Mouse (Mus musculus) liver, adult 2 months (tissue): ENCODE results near the gene Sapcd1. TPM values are rescaled to one million over a fixed set of nuclear protein-coding genes. Genes with fewer than 3 reads are reported as not detected.

Experiments
- DNase-seq: peaks from one replicate; pipeline ENCODE4 v3.0.0-alpha.2; 2011; ENCODE audit warnings: low read depth, low spot score; ENCODE audit errors: extremely low read depth
- H3K27ac ChIP-seq: fragments of 200-500 bp; replicated peaks from 2 replicates; pipeline ENCODE4 v1.5.1; 2012; ENCODE audit warnings: low read depth, mild to moderate bottlenecking, control low read depth, inconsistent platforms, low read length; ENCODE audit not compliant: insufficient read depth
- H3K27me3 ChIP-seq: fragments of 200-500 bp; 2 replicates; pipeline ENCODE4 v1.6.1; 2012; ENCODE audit warnings: mild to moderate bottlenecking, moderate library complexity, low read length, inconsistent platforms; ENCODE audit not compliant: control insufficient read depth, insufficient read depth
- H3K36me3 ChIP-seq: fragments of 200-500 bp; 2 replicates; pipeline ENCODE4 v1.6.1; 2012; ENCODE audit warnings: low read length, inconsistent platforms; ENCODE audit not compliant: control insufficient read depth, insufficient read depth
- H3K4me1 ChIP-seq: fragments of 200-500 bp; 2 replicates; pipeline ENCODE4 v1.6.1; 2011; ENCODE audit warnings: low read length; ENCODE audit not compliant: control insufficient read depth, insufficient read depth
- H3K4me3 ChIP-seq: fragments of 200-500 bp; 2 replicates; pipeline ENCODE4 v1.5.1; 2011; ENCODE audit warnings: low read depth, mild to moderate bottlenecking, control low read depth, low read length, moderate library complexity; ENCODE audit not compliant: insufficient read depth
- H3K79me2 ChIP-seq: fragments of 200-500 bp; 2 replicates; pipeline ENCODE4 v1.6.1; 2012; ENCODE audit warnings: inconsistent platforms, mild to moderate bottlenecking, low read length, moderate library complexity; ENCODE audit not compliant: control insufficient read depth, insufficient read depth
- H3K9ac ChIP-seq: fragments of 200-500 bp; 2 replicates; pipeline ENCODE4 v1.6.1; 2012; ENCODE audit warnings: low read depth, mild to moderate bottlenecking, control low read depth, inconsistent platforms, low read length
- CTCF ChIP-seq: fragments of 200-500 bp; IDR thresholded peaks from 2 replicates; pipeline ENCODE4 v1.5.1; 2011; ENCODE audit warnings: low read depth, low read length, control low read depth
- POLR2A ChIP-seq: fragments of 200-500 bp; IDR thresholded peaks from 2 replicates; pipeline ENCODE4 v1.6.1; 2011; ENCODE audit warnings: low read length, control low read depth; ENCODE audit not compliant: insufficient read depth; ENCODE audit errors: extremely low read depth
- WGBS: fragments of 180-500 bp; shearing (Covaris S2); methylation state at CpG from one replicate; pipeline ENCODE4 v1.1.7; 2018; 5-methylcytosine and 5-hydroxymethylcytosine counted together
- polyA plus RNA-seq: library from polyadenylated mRNA; depleted of rRNA; stranded (reverse); fragments of >200 nt; gene quantifications from 2 replicates; pipeline ENCODE4 v1.2.3, GENCODE M21; 2012
- total RNA-seq: library from RNA; depleted of rRNA; stranded (reverse); fragments of >200 nt; gene quantifications from 2 replicates; pipeline ENCODE4 v1.2.3, GENCODE M21; 2014

The Sapcd1 gene
- total and polyA plus RNA-seq, 2 experiments = 0.66 TPM; not detected in 1

DNA sequence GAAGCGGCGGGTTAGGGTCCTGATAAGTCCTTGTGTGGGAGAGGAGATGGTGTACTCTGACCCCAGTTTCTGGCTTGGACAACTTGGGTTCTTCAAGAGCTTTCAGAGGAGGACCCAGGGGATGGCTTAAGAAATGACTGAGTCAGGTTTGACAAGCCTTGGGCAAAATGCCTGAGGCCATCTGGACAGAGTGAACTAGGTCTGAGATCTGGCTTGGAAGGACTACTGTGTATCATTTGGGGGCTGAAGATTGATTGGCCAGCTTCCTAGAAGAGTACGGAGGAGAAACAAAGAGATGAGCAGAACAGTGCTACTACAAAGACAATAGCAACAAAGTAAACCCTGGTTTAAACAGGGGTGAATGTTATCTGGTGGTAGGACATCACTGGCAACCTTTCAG is 35.6 kb upstream of the Sapcd1 start:
- Histone ChIP-seq H3K4me1 (peaks cover 3% of the 10 kb centered on the region; the same call in 1 of the 2 replicates), H3K79me2 (no peaks in the 10 kb centered on the region), H3K36me3 (no peaks in the 10 kb centered on the region), H3K27me3 (peaks cover 2% of the 10 kb centered on the region; the same call in 1 of the 2 replicates), H3K9ac (no peak overlapping the region), H3K4me3 (no peak overlapping the region), H3K27ac (no peak overlapping the region)
- no peak for DNase-seq
- no peak for TF ChIP-seq POLR2A
- no peak for TF ChIP-seq CTCF
- 91% methylated on average over 3 of the region's 3 CpGs for WGBS

- Histone ChIP-seq H3K36me3 (peaks cover 2% of the 10 kb centered on the region; the same call in 1 of the 2 replicates), H3K27ac (no peak overlapping the region), H3K27me3 (peaks cover 2% of the 10 kb centered on the region; the same call in 1 of the 2 replicates), H3K4me3 (no peak overlapping the region), H3K79me2 (no peaks in the 10 kb centered on the region), H3K4me1 (peaks cover 3% of the 10 kb centered on the region; the same call in 1 of the 2 replicates), H3K9ac (no peak overlapping the region)
- no peak for TF ChIP-seq CTCF
- no peak for DNase-seq
- WGBS = 91% methylated on average over 8 of the region's 8 CpGs
Measured at GRCm38 (mm10) chr17:35061299-35061698, 33.5 kb upstream of the Sapcd1 start.

- Histone ChIP-seq H3K9ac (no peak overlapping the region), H3K4me3 (no peak overlapping the region)
- no peak for DNase-seq
Measured at GRCm38 (mm10) chr17:35060737-35061297, 33.0 kb upstream of the Sapcd1 start.

GRCm38 (mm10) chr17:35060071-35060470 is 32.3 kb upstream of the Sapcd1 start:
- H3K4me1 ChIP-seq = peaks cover 3% of the 10 kb centered on the region; the same call in 1 of the 2 replicates
- H3K27me3 ChIP-seq = no peaks in the 10 kb centered on the region; the same call in 1 of the 2 replicates
- no peak for DNase-seq
- WGBS = 35% methylated on average over 14 of the region's 14 CpGs
- peaks cover 5% of the 10 kb centered on the region; the same call in 1 of the 2 replicates for H3K36me3 ChIP-seq
- no peaks in the 10 kb centered on the region for H3K79me2 ChIP-seq
- no peak for TF ChIP-seq POLR2A
- TF ChIP-seq CTCF = no peak
- H3K4me3 ChIP-seq = peak overlapping the region; percentile 62; the same call in 1 of the 2 replicates
- H3K27ac ChIP-seq = no peak overlapping the region
- 0 out of 2 replicates have a peak overlapping the region, but pooled peaks have one; percentile 6 for H3K9ac ChIP-seq

More at GRCm38 (mm10) chr17:35060737-35061297, 33.0 kb upstream of the Sapcd1 start:
- WGBS = 76% methylated on average over 22 of the region's 22 CpGs
- H3K4me1 ChIP-seq = peaks cover 3% of the 10 kb centered on the region; the same call in 1 of the 2 replicates
- H3K36me3 ChIP-seq = peaks cover 2% of the 10 kb centered on the region; the same call in 1 of the 2 replicates
- H3K27ac ChIP-seq = no peak overlapping the region
- H3K79me2 ChIP-seq = no peaks in the 10 kb centered on the region
- TF ChIP-seq CTCF (no peak), POLR2A (no peak)
- H3K27me3 ChIP-seq = no peaks in the 10 kb centered on the region; the same call in 1 of the 2 replicates

DNA sequence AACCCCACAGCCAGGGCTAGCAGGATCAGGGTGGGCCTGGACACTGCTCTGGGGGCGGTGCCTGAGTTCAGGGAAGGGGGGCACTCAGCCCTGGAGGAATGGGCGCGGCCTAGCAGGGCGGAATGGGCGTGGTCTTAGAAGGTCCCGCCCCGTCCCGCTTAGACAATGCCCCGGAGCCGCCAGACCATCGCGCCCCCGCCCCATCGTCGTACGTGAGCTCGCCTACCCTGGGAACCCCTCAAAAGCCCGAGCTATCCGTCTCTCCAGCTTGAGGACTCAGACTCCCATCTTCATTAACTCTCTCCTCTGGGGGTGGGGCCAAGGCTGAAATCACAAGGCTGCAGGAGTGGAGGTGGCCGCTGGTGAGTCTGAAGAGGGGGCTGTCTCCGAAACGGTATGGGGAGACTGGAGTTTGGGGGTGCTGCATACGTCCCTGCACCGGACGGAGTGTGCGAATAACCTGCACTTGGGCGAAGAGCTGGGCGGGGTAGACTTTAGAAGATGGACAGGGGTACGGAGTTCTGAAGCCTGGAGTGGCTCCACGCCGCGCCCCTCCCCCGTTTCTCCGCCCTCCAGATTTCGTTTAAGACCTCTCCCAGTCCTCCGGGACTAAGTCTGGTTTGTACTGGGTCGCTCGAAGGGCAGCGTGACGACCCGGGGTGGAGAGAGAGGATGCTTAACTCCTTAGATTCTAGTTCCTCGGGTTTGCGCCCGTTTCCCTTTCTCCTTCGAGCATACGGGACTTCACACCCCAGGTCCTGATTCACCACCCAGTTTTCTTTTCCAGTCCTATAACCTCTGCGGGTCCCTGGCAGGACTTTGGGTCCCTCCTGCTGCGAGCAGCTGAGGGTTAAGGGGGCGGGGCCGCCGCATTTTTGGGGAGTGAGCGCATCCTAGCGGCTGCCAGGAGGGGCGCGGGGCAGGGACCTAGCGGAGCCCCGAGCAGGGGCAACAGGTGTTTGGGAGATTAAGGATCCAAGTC is 31.4 kb upstream of the Sapcd1 start, which contains the start of gene Ddah2:
Gene Ddah2, plus strand, starts transcription at position 125 of the 982 bp plus-strand sequence.
- peaks cover 7% of the 10 kb centered on the region; the same call in 1 of the 2 replicates for H3K36me3 ChIP-seq
- peaks cover 3% of the 10 kb centered on the region; the same call in 1 of the 2 replicates for H3K4me1 ChIP-seq
- no peaks in the 10 kb centered on the region for H3K79me2 ChIP-seq
- no peaks in the 10 kb centered on the region for H3K27me3 ChIP-seq
- no peak for DNase-seq
- peak within 1 kb of the TSS; percentile 62 for H3K9ac ChIP-seq
- 3% methylated on average over 57 of the region's 57 CpGs for WGBS
- TF ChIP-seq CTCF (peak; percentile 81), POLR2A (0 out of 2 replicates have a peak, but pooled peaks have one; percentile 20)
- H3K4me3 ChIP-seq = peak within 1 kb of the TSS; percentile 62
- peak within 1 kb of the TSS; percentile 51 for H3K27ac ChIP-seq
